Mouse (Mus musculus): ENCODE data around the gene Pygl.
"Not testable (repeated sequence)": the region's sequence is repeated elsewhere in the genome, so short reads cannot be mapped to it uniquely, and the experiment has no call there.

The Pygl gene

GRCm38 (mm10) chr12:70227121-70227932 lies 4.0 kb downstream of the Pygl start:
- DNase-seq (ENCODE audit: low read depth, low spot score) = peak; percentile 14

- no peak for DNase-seq (ENCODE audit: low read depth, low spot score)
Observed at GRCm38 (mm10) chr12:70226655-70227054, 4.6 kb downstream of the Pygl start.

DNA sequence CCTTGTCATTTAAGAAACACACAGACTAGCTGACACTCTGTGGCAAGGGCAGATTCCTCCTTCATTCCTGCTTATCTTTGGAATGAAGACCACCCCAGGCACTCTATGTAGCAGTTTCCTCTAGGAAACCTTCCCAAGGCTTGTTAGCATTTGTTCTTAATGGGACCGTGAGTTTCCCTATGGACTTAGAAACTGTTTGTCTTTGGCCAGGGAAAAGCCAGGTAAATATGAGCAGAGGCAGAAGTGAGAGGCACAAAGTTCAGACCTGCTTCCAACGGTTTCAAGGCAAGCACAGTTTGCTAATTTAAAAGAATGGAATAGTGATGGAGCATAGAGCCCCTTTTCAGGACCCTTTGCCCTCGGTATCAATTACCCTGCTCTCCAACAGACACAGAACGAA lies 8.0 kb downstream of the Pygl start:
- no peak for DNase-seq (ENCODE audit: low read depth, low spot score)

GRCm38 (mm10) chr12:70221425-70221824 lies 9.9 kb downstream of the Pygl start:
- DNase-seq (ENCODE audit: low read depth, low spot score) = no peak

DNA sequence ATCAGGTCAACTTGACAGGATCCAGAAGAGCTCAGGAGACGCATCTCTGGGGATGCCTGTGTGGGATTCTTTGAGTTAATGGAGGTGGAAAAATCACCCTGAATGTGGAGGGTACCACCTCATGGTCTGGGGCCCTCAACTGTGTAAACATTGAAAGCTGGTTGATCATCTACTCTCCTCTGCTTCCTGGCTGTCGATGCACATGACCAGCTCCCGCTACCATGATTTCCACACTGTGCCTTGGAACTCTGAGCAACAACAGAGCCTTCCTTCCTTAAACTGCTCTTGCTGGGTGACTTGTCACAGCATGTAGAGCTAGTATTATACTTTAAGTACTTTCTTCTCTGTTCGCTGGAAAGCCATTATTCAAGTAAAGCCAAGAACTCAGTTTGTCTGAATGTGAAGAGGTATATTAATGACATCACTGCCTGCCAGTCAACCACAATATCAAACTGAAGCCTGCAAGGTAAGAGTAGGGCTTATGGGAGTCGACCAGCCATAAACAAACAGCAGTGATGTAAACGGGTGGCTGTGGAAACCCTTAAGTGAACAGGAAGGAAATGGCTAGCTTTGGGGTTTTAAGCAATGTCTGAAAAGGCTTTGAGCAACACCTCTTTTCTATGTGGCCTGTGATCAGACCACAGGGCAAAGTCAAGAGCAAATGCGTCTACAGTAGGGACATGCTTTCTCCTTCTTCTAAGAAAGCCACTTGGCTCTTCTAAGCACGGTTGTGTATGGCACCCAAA lies 12.3 kb downstream of the Pygl start:
- DNase-seq (ENCODE audit: low read depth, low spot score) = no peak

DNA sequence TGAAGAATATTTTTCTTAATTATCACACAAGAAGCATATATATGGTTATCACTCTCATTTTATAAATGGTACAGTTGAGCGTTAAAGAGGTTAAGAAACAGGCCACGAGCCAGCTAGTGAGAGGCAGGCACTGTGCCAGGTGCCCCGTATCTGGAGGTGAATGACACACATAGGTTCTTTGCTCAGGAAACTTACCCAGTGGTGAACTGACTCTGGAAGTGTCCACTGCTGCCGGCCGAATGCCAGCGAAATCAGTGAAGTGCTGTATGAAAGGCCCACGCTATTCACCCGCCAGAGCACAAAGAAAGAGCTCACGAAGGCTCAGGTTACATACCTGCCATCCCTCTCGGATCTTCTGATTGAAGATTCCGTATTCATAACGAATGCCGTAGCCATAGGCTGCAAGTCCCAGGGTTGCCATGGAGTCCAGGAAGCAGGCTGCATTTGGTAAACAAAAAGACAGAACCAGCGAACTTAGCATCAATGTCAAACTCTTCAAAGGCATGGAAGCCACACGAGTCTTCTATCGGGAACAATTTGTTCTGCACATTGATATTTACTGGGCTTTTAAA lies 15.0 kb downstream of the Pygl start:
- no peak for DNase-seq (ENCODE audit: low read depth, low spot score)

GRCm38 (mm10) chr12:70214281-70214680 lies 17.0 kb downstream of the Pygl start:
- DNase-seq (ENCODE audit: low read depth, low spot score) = no peak

- DNase-seq (ENCODE audit: low read depth, low spot score) = no peak
Observed at GRCm38 (mm10) chr12:70213601-70214000, 17.7 kb downstream of the Pygl start.

DNA sequence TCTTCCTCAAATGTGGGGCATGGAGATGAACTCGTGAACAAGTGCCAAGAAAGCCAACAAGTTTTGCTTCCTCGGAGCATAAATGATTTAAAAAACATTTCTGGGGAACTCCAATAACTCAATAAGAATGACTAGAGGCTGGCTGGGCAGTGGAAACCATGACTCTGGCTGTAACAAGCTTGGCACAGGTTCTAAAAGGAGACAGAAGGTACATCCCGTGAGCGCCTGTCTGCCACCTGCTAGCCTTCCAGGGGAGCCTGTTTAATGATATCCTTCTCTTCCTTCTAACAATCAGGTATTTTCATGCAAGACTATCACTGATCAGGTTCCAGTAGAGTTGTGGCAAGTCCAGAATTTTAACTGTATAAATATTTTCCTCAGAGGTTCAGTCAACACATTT lies 18.8 kb downstream of the Pygl start:
- no peak for DNase-seq (ENCODE audit: low read depth, low spot score)

DNA sequence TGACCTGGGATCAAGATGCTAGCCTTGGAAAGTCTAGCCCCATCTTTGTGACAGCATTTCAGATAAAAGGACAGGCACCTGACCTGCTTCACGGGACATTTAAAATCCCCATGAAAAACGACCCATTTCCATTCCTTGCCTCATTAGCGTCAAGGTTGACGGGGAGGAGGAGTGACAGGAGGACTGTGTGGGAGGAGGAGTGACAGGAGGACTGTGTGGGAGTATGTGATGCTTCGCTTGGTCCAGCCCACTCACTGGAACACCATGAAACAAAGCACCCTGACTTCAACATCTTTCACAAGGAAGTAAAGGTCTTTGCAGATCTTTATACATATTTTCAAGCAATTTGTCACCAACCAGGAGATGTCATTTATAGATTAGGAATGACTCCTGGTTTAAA lies 23.1 kb downstream of the Pygl start:
- no peak for DNase-seq (ENCODE audit: low read depth, low spot score)

DNA sequence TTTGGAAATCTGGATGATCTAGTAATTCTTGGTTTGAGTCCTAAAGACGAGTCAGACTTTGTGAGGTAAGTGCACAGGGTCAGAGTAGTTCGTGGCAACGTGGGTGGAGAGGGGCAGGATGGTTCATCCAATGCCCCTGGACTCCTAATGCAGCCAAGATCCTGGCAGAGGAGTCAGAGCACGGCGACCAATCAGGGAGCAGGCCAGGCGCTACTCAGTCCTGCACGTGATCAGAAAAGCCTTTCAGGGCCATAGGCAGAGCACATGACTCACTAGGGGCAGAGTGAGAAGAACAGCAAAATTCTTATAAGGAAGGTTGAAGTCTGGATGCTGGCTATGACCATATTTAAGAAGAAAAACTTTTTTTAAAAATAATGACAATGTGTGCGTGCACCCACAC lies 26.9 kb downstream of the Pygl start:
- DNase-seq (ENCODE audit: low read depth, low spot score) = no peak

DNA sequence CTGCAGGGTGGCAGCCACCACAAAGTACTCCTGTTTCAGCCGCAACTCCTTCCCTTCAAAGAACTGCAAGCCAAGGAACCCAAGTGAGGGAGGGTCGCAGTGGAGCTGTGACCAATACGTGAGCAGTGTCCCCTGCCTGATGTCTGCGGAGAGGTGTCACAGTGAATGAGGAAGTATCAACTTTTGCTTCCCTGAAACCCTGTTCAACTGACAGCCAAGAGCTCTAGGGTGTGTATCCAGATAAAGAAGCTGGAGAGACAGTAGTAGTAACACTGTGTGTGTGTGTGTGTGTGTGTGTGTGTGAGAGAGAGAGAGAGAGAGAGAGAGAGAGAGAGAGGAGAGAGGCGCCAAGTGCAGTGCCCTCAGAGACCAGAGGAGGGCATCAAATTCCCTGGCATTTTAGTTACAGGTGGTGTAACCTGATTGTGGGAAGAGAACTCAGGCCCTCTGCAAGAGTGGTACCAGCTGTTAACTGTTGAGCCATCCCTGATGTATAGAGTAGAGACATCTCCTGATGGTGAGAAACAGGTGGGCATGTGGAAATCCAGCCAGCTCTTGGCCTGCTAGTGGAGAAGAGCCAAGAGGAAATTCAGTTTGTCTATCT lies 29.3 kb downstream of the Pygl start:
- DNase-seq (ENCODE audit: low read depth, low spot score) = no peak

DNA sequence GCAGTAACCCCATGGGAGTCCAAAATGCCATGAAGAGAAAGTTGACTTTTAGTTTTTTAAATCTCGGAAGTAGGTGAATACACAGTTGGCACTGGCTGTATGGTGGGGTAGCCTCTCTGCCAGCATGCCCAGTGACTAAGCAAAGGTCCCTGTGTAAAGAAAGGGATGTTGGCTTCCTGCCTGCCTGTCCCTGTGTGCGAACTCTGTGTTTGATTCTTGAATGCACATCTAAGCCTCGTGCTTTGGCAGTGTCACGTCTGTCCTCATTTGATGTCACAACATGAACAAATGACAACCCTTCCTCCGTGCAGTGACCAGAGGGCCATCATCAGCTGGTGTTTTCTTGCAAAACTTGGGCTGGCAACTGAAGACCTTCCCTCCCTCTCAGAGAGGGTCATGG lies 34.9 kb downstream of the Pygl start:
- no peak for DNase-seq (ENCODE audit: low read depth, low spot score)

GRCm38 (mm10) chr12:70195426-70195825 lies 35.9 kb downstream of the Pygl start:
- DNase-seq (ENCODE audit: low read depth, low spot score) = no peak

GRCm38 (mm10) chr12:70192267-70192727 lies 39.0 kb downstream of the Pygl start:
- DNase-seq (ENCODE audit: low read depth, low spot score) = no peak

DNA sequence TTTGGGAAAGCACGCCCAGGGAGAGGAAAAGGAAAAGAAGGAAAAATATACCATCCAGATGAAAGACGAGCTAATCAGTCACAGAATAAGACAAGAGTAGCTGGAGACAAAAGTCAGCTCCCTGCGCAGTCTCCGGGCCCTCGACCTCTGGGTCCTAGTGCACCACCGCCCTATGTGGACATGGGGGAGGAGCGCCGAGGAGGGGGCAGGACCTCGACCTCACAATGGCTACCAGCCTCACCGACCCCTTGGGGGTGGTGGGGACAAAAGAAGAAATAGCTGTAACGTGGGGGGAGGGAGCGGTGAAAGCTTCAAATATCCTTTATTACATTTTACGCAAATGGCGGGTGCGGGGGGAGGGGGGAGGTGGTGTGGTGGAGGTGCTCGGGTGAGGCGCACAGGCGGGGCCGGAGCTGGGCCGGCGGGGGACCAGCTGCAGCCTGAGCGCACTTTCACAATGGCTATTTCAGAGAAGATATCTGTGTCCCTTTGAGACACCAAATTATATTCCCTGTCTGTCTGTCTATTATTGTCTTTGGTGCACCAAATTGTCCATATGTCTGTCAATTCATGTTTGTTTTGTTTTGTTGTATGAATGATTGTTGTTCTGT lies 47.0 kb downstream of the Pygl start:
- DNase-seq (ENCODE audit: low read depth, low spot score) = no peak

DNA sequence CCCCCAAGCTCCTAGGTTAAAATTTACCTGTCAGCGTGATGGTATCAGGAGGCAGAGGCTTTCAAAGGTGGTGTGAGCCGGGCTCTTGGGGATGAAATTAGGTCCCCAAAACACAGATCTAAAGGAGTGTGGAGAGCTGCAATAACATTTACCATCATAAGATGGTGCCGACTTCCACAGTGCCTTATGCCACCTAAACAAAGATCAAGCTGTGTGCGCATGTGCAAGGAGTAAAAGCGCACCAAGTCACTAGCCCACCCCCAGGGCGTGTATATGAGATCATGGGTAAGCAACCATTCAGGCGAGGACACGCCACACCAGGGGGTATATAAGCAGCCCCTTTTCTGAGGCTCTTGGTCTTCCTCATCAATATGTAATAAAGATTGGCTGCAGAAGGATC lies 47.8 kb downstream of the Pygl start:
- not testable (repeated sequence) for DNase-seq (ENCODE audit: low read depth, low spot score)

- DNase-seq (ENCODE audit: low read depth, low spot score) = no peak
Observed at GRCm38 (mm10) chr12:70169969-70170368, 61.3 kb downstream of the Pygl start.

- DNase-seq (ENCODE audit: low read depth, low spot score) = no peak
Observed at GRCm38 (mm10) chr12:70167950-70168349, 63.3 kb downstream of the Pygl start.

DNA sequence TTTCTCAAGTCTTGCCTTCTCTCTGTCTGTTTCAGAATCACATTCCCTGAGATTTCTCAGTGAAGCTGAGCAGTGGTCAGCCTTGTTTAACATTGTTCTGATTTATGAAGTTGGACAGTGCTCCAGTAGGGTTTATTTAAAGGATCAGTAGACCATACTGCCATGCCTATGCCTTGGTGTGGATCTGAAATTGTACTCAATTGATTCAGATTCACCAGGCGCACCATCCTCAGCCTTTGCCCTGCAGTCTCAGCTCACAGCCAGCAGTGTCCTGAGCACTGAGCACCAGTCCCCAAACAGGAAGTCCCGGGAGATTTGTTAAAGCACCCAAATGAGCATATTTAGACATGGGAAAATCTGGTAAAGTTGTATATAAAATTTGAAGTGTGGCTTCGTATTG lies 66.5 kb downstream of the Pygl start:
- DNase-seq (ENCODE audit: low read depth, low spot score) = no peak

DNA sequence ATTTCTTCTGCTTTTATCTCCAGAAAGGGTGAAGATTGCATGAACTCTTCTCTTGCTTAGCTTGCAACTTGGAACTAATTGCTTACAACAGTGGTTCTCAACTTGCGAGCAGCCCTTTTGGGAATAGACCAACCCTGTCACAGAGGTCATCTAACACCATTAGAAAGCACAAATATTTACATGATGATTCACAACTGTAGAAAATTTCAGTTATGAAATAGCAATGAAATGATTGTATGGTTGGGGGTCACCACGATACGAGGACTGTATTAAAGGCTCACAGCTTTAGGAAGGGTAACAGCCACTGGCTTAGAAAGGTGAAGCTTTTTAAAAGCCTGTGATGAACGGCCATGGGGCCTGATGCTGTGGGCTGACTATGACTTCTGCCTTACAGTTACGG lies 70.2 kb downstream of the Pygl start:
- no peak for DNase-seq (ENCODE audit: low read depth, low spot score)

Data from WW6 (cell line).